Mouse (Mus musculus): ENCODE results near the gene Gapdhs. TPM values are rescaled to one million over a fixed set of nuclear protein-coding genes. Genes with fewer than 3 reads are reported as not detected.

The Gapdhs gene
- total RNA-seq, 2 experiments from 2014 or later: not detected

DNA sequence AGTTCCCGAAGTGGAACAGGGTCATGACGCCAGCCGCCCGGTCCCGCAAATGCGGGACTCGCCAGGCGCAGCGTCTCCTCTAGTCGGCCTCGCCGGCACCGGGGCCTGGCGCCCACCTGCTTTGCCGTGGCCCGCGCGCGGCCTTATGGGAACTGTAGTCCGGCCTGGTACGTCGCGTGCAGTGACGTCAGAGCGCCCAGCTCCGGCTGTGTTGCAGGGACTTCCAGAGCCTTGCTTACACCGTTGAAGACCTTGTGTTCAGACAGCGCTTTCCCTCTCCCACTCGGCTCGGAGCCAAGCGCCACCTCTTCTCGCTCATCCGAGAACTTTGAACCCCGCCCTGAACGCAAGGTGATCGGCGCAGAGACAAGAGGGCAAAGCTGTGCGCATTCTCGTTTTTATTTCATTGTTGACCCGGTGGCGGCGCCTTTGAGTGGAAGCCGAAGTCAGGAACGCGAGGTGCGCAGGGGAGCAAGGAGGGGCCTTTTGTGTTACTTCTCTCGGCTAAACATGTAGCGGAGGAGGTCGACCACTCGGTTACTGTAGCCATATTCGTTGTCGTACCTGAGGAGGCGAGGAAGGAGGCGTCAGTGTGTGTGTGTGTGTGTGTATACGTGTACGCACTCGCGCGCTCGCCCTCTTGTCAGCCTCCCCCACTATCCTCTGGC is 14.0 kb downstream of the Gapdhs start, which contains the start of gene Tmem147:
Gene Tmem147, minus strand, starts transcription at position 145 of the 668 bp plus-strand sequence.
- peak; percentile 21; the same call in 1 of the 2 replicates for TF ChIP-seq CTCF (IDR thresholded peaks at IDR 0.05)
- Histone ChIP-seq H3K27ac (peak within 1 kb of the TSS; percentile 92), H3K4me3 (peak within 1 kb of the TSS; percentile 96)
- peak; percentile 97 for DNase-seq
- intact Hi-C loops (cut with DNase I): loop anchor here (2.0 to 5.0 kb wide), 2 partner anchors 77 to 407 kb away; partner anchors contain the start of genes Rbm42 and Sdhaf1

DNA sequence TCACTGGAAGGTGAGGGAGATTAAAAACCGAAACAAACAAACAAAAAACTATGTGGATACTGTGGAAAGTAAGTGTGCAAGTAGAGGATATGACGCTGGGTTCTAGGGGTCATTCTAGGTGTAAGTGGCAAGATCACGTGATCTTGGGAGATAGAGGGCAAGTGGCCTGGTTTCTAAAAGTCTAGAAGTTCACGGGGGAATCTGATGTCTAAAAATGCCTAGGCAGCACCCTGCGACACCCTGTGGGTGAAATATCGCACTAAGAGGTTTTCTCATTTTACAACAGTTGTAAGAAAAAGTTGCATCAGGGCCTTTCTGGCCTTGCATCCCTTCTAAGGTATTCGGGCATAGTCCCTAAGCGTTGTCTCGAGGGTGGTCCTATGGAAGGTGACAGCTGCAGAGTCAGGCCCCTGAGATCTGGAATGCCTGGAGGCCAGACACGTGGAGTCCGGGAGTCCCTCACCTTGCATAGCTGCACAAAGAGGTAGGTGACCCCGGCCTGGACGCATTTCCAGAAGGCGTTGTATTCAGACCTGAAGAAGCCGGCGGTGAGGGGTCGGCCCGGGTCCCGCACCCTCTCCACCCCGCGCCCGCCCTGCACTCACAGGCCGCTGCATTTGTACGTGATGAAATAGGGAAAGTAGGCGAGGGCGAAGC is 14.6 kb downstream of the Gapdhs start:
- TF ChIP-seq CTCF (IDR thresholded peaks at IDR 0.05): no peak
- no peak for DNase-seq
- peak overlapping the region; percentile 96 for H3K4me3 ChIP-seq
- peak overlapping the region; percentile 92 for H3K27ac ChIP-seq
- intact Hi-C loops (cut with DNase I): loop anchor here (2.0 to 5.0 kb wide), 2 partner anchors 77 to 406 kb away; partner anchors contain the start of genes Rbm42 and Sdhaf1

DNA sequence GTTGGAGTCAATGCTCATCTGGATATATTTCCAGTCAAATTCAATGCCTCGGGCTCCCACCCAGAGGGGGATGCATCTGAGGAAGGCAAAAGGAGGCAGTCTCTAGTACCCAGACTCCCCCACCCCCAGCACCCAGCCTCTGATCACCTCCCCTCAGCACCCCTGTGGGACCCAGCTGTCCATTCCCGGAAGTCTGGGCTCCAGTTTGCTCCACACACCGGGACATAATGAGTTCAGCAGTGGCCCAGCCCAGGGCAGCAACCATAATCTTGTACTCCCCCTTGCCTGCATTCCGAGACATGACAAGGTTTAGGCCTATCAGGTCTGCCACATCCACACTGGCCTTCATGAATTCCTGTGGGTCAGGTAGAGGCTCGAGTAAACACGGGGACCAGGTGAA is 15.3 kb downstream of the Gapdhs start:
- Histone ChIP-seq H3K27ac (peak overlapping the region; percentile 92), H3K4me3 (peak overlapping the region; percentile 96)
- no peak for TF ChIP-seq CTCF (IDR thresholded peaks at IDR 0.05)
- intact Hi-C loops (cut with DNase I): loop anchor here (2.0 to 5.0 kb wide), 2 partner anchors 76 to 405 kb away; partner anchors contain the start of genes Rbm42 and Sdhaf1
- no peak for DNase-seq

DNA sequence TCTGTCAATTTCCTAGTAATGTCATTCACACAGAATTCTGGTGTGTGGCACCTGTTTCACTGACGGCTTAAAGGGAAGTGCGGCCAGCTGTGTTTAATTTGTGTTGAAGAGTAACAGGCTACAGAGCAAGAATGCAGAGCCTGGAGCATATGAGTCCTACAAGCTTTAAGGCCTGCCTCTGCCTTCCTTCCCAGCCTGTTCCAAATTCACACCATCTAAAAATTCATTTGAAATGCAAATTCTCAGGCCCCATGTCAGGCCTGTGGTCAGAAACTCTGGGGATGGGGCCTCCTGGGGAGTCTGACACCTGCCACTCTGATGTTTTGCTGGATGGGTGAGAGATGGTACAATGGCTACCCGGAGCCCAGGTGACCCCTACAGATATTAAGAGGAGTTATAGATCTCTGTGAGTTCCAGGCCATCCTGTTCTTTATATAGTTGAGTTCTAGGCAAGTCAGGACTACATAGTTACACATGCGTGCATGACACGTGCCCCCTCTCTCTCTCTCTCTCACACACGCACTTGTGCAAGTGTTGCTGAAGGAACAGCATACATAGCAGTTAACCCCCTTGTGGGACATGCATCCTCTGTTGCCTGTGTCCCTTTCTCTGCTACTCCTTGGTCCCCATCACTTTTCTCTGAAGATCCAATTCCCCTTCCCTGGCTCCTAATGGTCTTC is 20.1 kb downstream of the Gapdhs start:
- no peak overlapping the region for H3K27ac ChIP-seq
- DNase-seq: no peak
- intact Hi-C loops (cut with DNase I): no loop called here
- no peak overlapping the region for H3K4me3 ChIP-seq
- TF ChIP-seq CTCF (IDR thresholded peaks at IDR 0.05): no peak

DNA sequence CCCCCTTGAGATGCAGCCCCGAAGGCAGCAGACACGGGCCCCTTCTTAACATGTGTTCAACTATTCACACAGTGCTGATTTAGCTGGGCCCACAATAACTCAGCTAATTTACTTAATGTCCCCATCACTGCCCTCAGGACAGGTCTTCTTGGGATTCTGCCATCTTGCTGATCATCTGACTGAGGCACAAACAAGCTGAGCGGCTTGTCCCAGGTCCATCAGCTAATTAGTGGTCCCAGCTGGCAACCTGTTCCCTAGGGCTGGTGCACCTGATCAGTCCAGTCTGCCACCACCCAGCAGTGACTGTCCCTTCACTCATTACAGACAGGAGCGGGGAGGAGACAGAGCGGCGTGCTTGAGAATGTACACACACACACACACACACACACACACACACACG is 22.2 kb downstream of the Gapdhs start:
- DNase-seq: no peak
- H3K27ac ChIP-seq: no peak overlapping the region
- intact Hi-C loops (cut with DNase I): no loop called here
- TF ChIP-seq CTCF (IDR thresholded peaks at IDR 0.05): no peak
- no peak overlapping the region for H3K4me3 ChIP-seq

DNA sequence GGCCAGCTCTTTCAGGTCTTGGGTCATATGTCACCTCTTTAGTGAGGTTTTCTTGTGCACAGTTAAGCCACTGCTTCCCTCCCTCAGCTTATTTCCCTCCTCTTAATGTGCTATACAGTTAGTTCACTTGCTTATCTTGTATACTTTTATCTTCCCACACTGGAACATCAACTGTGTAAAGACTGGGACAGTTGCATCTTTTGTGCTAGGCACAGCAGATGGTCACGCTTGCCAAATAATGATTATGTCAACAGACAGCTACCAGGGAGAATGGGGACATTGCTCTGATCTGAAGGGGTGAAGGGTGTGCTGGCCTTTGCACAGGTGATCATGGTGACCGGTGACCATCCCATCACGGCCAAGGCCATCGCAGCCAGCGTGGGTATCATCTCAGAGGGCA is 23.8 kb downstream of the Gapdhs start:
- H3K27ac ChIP-seq: no peak overlapping the region
- no peak overlapping the region for H3K4me3 ChIP-seq
- intact Hi-C loops (cut with DNase I): no loop called here
- no peak for DNase-seq
- no peak for TF ChIP-seq CTCF (IDR thresholded peaks at IDR 0.05)

DNA sequence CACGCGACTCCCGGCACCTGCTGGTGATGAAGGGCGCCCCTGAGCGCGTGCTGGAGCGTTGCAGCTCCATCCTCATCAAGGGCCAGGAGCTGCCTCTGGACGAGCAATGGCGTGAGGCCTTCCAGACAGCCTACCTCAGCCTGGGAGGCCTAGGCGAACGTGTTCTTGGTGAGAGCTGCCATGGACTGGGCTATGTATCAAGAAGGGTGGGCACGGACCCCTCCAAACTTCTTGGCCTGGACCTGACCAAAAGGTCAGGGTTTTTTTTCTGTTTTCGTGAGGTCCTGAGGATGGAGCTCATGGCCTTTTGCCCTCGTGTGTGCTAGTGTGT is 25.8 kb downstream of the Gapdhs start:
- intact Hi-C loops (cut with DNase I): no loop called here
- no peak overlapping the region for H3K27ac ChIP-seq
- peak; percentile 8; the same call in 1 of the 2 replicates for TF ChIP-seq CTCF (IDR thresholded peaks at IDR 0.05)
- peak overlapping the region; percentile 64 for H3K4me3 ChIP-seq
- no peak for DNase-seq

DNA sequence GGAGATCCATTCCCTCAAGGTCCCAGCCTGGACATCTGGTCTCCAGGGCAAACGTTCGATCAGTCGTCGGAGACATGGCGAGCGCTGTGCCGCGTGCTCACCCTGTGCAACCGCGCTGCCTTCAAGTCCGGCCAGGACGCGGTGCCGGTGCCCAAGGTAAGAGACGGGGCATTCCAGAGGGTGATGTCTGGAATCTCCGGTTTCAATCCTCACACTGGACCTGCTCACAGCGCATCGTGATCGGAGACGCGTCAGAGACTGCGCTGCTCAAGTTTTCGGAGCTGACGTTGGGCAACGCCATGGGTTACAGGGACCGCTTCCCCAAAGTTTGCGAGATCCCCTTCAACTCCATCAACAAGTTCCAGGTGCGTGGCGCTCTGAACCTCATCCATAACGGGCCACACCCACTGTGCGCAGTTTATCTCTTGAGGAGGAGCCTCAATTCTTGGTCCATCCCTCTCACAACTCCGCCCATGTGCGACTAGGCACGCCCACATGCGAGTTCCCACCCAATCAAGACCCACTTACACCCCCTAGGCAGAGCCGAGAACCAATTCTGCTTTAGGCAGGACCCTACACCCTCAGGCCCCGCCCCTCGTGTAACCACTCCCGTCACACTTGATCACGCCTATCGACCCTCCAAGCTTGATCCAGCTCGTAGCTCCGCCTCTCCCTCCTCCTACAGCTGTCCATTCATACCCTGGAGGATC is 26.3 kb downstream of the Gapdhs start:
- peak; percentile 63 for DNase-seq
- Histone ChIP-seq H3K27ac (no peak overlapping the region), H3K4me3 (peak overlapping the region; percentile 64)
- intact Hi-C loops (cut with DNase I): no loop called here
- TF ChIP-seq CTCF (IDR thresholded peaks at IDR 0.05): no peak

DNA sequence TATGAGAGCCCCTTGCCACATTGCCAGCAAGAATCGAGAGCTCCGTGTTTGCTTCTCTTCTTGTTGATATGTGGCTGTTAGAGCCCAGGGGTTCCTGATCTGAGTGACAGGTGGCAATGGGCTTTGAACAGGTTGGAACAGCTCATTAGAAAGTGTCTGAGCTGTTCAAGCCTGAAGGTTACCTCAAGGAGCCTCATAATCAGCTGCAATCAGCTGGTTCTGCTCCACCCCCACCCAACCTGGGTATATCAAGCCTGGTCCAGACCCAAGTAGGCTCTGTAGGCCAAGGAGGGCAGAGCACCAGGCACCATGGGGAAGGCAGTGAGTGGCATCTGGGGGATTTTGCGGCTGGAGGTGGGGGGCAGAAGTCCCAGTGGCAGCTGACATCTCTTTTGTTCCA is 31.5 kb downstream of the Gapdhs start, which contains the start of gene Atp4a:
Gene Atp4a, plus strand, starts transcription at position 268 of the 400 bp plus-strand sequence.
- intact Hi-C loops (cut with DNase I): no loop called here
- H3K4me3 ChIP-seq: no peak within 1 kb of the TSS
- no peak for TF ChIP-seq CTCF (IDR thresholded peaks at IDR 0.05)
- no peak for DNase-seq
- H3K27ac ChIP-seq: no peak within 1 kb of the TSS

DNA sequence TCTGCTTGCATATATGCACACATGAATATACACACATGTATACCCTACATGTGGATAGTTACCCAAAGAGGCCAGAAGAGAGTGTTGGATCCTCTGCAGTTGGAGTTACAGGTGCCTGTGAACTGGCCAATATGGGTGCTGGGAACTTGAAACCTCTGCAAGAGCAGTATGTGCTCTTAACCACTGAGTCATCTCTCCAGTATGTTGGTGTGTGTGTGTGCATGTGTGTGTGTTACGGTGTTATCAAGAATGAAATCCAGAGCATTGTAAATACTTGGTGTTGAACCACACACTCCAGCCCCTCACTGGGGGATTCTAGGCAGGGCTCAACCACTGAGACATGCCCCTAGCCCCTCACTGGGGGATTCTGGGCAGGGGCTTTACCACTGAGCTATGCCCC is 36.0 kb downstream of the Gapdhs start:
- TF ChIP-seq CTCF (IDR thresholded peaks at IDR 0.05): no peak
- no peak overlapping the region for H3K27ac ChIP-seq
- no peak overlapping the region for H3K4me3 ChIP-seq
- intact Hi-C loops (cut with DNase I): no loop called here
- no peak for DNase-seq

DNA sequence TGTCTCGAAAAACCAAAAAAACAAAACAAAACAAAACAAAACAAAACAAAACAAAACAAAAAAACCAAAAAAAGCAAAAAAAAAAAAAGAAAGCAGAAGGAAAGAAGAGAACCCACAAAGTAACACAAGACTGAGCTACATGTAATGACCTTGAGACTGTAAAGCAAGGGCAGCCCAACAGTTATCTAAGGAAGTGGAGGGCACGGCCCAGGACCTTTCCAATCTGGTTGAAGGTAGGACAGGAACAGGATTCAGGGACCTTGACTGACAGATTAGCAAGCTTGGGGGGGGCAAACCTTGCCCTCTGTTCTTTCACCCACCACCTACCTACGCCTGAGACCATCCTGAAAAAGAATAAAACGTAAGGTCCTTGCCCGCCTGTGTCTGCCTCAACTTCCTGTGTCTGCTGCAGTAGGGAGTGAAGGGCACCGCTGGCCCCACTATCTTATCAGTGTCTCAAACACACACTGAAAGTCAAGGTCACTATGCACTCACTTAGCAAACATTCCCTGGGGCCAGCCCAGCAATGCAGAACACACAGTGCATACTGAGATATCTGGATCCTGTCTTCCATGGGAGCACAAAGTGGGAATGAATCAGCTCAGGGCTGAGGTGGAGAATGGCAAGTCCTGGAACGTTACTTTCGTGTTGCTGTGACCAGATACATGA is 37.1 kb downstream of the Gapdhs start:
- Histone ChIP-seq H3K4me3 (no peak overlapping the region), H3K27ac (no peak overlapping the region)
- intact Hi-C loops (cut with DNase I): no loop called here
- no peak for TF ChIP-seq CTCF (IDR thresholded peaks at IDR 0.05)
- DNase-seq: no peak

DNA sequence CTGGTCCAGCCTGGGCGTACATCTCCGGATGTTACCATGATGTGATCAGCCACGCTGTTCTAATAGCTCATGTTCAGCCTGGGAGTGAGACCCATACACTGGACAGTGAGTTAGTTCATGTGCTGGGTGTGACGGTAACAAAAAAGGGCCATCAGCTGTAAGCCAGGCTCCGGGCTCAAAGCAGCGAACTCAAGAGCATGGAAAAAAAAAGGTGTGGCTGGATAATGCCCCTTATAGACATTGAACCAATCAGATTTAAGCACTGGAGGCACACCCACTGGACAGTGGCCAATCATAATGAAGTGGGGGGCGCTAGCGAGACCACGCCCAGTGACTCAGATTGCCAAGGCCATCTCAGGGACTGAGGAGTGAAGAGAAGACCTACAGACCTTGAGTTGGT is 44.9 kb downstream of the Gapdhs start, which contains the start of gene 2200002J24Rik:
Gene 2200002J24Rik, plus strand, starts transcription at position 338 of the 400 bp plus-strand sequence.
- intact Hi-C loops (cut with DNase I): no loop called here
- Histone ChIP-seq H3K27ac (no peak within 1 kb of the TSS), H3K4me3 (no peak within 1 kb of the TSS)
- DNase-seq: no peak
- no peak for TF ChIP-seq CTCF (IDR thresholded peaks at IDR 0.05)
